Mouse (Mus musculus): ENCODE measurements around the gene Trir.

- TF ChIP-seq POLR2A (IDR thresholded peaks at IDR 0.05; ENCODE audit: low read depth, low read length), result no peak
- peak; percentile 98 for TF ChIP-seq CTCF (conservative IDR thresholded peaks at IDR 0.05; ENCODE audit: insufficient read depth, insufficient read length, low read depth, low read length)
Observed at GRCm38 (mm10) chr8:84990349-84990748, 36.3 kb upstream of the Trir start, which contains the start of gene Hook2.
